Mouse (Mus musculus) limb, embryonic 11.5 days (tissue): Measurements from ENCODE around the gene Gm26661. TPM values are rescaled to one million over a fixed set of nuclear protein-coding genes. Genes with fewer than 3 reads are reported as not detected.

Experiments
- polyA plus RNA-seq: library from polyadenylated mRNA; unstranded; fragments of >200 nt; fragmentation: Nextera tagmentation; extraction: Ambion mirVana; gene quantifications from 2 replicates; pipeline ENCODE4 v1.2.1, GENCODE M21; 2014

Gm26661 gene
- polyA plus RNA-seq, 1 experiment from 2014 or later: not detected

Other genes starting within 250 kb of the Gm26661 start
- 0.57 and 1.0 TPM in 2 replicates for gene Gm3558, start 223.0 kb upstream of the Gm26661 start, polyA plus RNA-seq
- not detected in 2 replicates for gene Gm10338, start 196.0 kb upstream of the Gm26661 start, polyA plus RNA-seq
- gene Gm10128, start 147.6 kb upstream of the Gm26661 start, polyA plus RNA-seq: not detected in 2 replicates
- gene Flnb, start 26.4 kb downstream of the Gm26661 start, polyA plus RNA-seq: 35.0 and 37.9 TPM in 2 replicates
- 0.31 TPM in 1 of 2 replicates, not detected in the other for gene Gm45521, start 165.7 kb downstream of the Gm26661 start, polyA plus RNA-seq
- 0.04 TPM in 1 of 2 replicates, not detected in the other for gene Dnase1l3, start 203.0 kb downstream of the Gm26661 start, polyA plus RNA-seq
- 22.8 and 23.8 TPM in 2 replicates for gene Abhd6, start 211.3 kb downstream of the Gm26661 start, polyA plus RNA-seq